Mouse (Mus musculus): ENCODE data around the gene Fer1l4.

DNA sequence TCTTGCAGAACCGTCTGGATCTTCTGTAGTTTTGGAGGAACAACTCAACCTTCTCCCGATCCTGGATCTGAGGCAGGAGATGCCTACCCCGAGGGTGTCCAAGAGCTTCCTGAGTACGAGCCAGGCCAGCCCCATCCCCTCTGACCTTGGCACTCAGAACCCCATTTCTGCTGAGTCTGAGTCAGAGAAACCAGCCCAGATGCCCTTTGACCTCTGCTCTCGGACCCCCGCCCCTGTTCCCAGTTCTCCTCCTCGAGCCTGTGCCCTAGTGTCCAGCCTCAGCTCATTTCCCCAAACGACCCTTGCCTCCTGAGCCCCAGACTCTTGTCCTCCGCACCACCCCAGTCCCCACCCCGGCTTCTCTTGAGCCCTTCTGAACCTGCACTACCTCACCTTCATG lies 13.4 kb upstream of the Fer1l4 start:
- TF ChIP-seq CTCF (IDR thresholded peaks at IDR 0.05; ENCODE audit: insufficient read depth, low read depth, low read length) (no peak), POLR2A (IDR thresholded peaks at IDR 0.05; ENCODE audit: insufficient read depth, low read depth, low read length) (no peak)
